Mouse (Mus musculus): ENCODE results near the gene Tti1. TPM values are rescaled to one million over a fixed set of nuclear protein-coding genes. Genes with fewer than 3 reads are reported as not detected.
"Not testable (repeated sequence)": the region's sequence is repeated elsewhere in the genome, so short reads cannot be mapped to it uniquely, and the experiment has no call there.

Tti1 gene
- 10 to 100 TPM; 23.8 to 32.0 (median 26.2) TPM for polyA plus RNA-seq (2017; shearing (Covaris generic))

- peak; percentile 89 for ATAC-seq
Measured at GRCm38 (mm10) chr2:158028354-158028863, at the start of gene Tti1, which contains the start of gene Rprd1b. Gene Tti1 (minus strand): TSS chr2:158028433. Gene Rprd1b (plus strand): TSS chr2:158028497.

- no peak for ATAC-seq
Measured at GRCm38 (mm10) chr2:158077981-158078380, 49.7 kb upstream of the Tti1 start.

GRCm38 (mm10) chr2:158076690-158077089, 48.5 kb upstream of the Tti1 start:
- ATAC-seq: no peak

- ATAC-seq: no peak
Measured at GRCm38 (mm10) chr2:158074835-158075234, 46.6 kb upstream of the Tti1 start.

- ATAC-seq: no peak
Measured at GRCm38 (mm10) chr2:158071633-158071995, 43.4 kb upstream of the Tti1 start.

GRCm38 (mm10) chr2:158070885-158071632, 42.8 kb upstream of the Tti1 start:
- ATAC-seq: no peak

GRCm38 (mm10) chr2:158068444-158068971, 40.3 kb upstream of the Tti1 start:
- ATAC-seq: no peak

GRCm38 (mm10) chr2:158067260-158067824, 39.1 kb upstream of the Tti1 start:
- ATAC-seq: no peak

- no peak for ATAC-seq
Measured at GRCm38 (mm10) chr2:158066456-158066855, 38.2 kb upstream of the Tti1 start.

GRCm38 (mm10) chr2:158065064-158065463, 36.8 kb upstream of the Tti1 start:
- ATAC-seq: no peak

- ATAC-seq: no peak
Measured at GRCm38 (mm10) chr2:158064571-158065048, 36.4 kb upstream of the Tti1 start.

- no peak for ATAC-seq
Measured at GRCm38 (mm10) chr2:158063036-158063435, 34.8 kb upstream of the Tti1 start.

- ATAC-seq: no peak
Measured at GRCm38 (mm10) chr2:158059666-158060105, 31.5 kb upstream of the Tti1 start.

GRCm38 (mm10) chr2:158058534-158058933, 30.3 kb upstream of the Tti1 start:
- ATAC-seq: no peak

- ATAC-seq: no peak
Measured at GRCm38 (mm10) chr2:158057030-158057429, 28.8 kb upstream of the Tti1 start.

- ATAC-seq: not testable (repeated sequence)
Measured at GRCm38 (mm10) chr2:158055383-158055782, 27.1 kb upstream of the Tti1 start.

- ATAC-seq: no peak
Measured at GRCm38 (mm10) chr2:158054596-158054995, 26.4 kb upstream of the Tti1 start.

- ATAC-seq: no peak
Measured at GRCm38 (mm10) chr2:158050116-158050515, 21.9 kb upstream of the Tti1 start.

- no peak for ATAC-seq
Measured at GRCm38 (mm10) chr2:158048718-158049117, 20.5 kb upstream of the Tti1 start.

- ATAC-seq: no peak
Measured at GRCm38 (mm10) chr2:158047903-158048302, 19.7 kb upstream of the Tti1 start.

- no peak for ATAC-seq
Measured at GRCm38 (mm10) chr2:158046186-158046585, 18.0 kb upstream of the Tti1 start.

GRCm38 (mm10) chr2:158043504-158043903, 15.3 kb upstream of the Tti1 start:
- ATAC-seq: no peak

GRCm38 (mm10) chr2:158040396-158040795, 12.2 kb upstream of the Tti1 start:
- ATAC-seq: no peak

- no peak for ATAC-seq
Measured at GRCm38 (mm10) chr2:158039662-158040061, 11.4 kb upstream of the Tti1 start.
